Mouse (Mus musculus) adrenal gland, postnatal 25 days (tissue): ENCODE measurements at regions not wholly inside any gene's neighbourhood (a gene's known extent, or its start where the extent isn't known, plus 50 kb on each side); places are given as distances from the start of the nearest gene placed in this dataset.

Source experiments
- DNase-seq: peaks from one replicate; pipeline ENCODE4 v3.0.0; 2021; ENCODE audit warnings: mixed read lengths

DNA sequence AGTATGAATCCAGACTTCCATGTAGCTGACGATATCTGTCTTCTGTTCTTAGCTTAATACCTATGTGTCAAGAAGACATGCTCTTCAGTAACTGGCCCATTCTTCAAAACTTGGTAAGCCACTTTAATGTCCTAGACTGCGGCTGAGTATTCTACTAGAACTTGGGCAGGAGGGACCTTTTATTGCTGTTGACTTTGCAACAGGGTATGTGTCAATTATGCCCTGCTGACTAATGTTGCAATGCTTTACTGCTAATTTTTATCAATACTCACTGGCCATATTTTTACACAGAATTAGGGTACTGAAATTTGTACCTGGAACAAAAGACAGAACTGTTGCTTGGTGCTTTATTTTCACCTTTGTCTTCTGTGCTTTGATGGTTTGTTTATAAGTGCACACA lies 746.9 kb downstream of the Ppargc1a start:
- DNase-seq: no peak

DNA sequence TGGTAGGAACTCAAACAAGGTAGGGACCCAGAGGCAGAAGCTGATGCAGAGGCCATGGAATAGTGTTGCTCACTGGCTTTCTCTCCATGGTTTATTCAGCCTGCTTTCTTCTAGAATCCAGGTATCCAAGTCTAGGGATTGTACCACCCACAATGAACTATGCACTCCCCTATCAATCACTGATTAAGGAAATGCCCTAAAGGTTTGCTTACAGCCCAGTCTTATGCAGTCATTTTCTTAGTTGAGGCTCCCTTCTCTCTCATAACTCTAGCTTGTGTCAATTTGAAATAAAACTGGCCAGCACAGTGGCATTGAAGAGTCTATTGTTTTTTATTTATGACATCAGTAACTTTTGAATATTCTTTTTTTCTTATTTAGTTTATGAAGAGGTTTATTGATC lies 747.6 kb downstream of the Ppargc1a start:
- DNase-seq: no peak

DNA sequence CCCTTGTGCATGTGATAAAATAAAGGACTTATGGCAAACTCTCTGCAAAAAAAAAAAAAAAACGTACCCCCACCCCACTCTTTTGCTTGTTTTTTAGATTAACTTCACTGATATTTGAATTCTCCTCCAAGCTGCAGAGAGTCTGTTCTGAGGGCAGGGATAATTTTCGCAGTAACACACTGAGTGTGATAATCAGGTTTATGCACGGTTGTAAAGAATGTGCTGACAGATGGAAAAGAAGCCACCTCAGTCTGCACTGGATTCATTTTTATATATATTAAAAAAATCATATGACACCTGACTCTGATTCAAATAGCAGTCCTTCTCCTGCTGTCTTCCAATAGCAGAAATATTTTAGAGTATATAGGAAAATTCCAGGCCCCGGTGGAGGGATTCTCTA lies 736.5 kb upstream of the Adgra3 start:
- no peak for DNase-seq

DNA sequence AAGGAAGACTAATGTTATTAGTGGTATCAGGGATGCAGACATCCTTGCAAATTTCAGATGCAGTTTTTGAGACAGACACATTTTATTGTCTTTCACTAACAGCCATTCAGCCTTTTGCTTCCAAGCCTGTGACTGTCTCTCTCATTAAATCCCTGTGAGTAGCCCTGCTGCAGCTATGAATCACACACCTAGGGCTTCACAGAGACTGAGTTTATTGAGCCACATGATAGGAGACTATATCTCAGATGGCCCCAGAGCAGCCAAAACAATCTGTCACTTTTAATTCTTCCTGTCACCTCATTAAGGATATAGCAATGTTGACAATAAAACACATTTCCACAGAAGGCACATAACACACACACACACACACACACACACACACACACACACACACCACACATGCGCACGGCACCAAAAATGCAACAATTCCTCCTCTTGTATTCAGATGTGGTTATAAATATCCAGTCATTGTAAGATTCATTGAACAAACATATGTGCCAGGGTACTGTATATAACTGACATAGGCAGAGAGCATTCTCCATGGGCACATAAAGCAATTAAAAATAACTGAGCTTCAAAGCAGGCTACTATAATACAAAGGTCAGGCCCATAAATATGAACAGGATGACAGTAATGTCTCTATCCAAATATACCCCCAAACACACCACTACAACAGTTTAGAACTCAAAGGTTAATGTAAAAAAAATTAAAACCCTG lies 735.8 kb upstream of the Adgra3 start:
- no peak for DNase-seq

DNA sequence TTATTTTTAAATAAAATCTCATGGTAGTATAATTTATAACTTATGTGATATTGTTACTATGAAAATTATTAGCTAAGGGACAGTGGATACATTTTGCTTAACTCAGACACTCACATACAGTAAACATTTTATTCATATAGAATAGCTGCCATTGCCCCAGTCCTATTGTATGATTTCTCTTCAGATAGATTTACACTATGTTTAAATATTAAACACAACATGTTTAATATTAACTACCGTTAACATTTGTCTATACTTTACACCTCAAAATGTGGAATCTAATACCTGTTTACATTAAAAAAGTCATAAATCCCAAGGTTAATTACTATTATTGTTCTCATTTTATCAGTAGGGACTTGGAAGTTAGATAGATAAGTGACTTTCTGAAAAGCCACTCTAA lies 734.8 kb upstream of the Adgra3 start:
- DNase-seq: no peak

DNA sequence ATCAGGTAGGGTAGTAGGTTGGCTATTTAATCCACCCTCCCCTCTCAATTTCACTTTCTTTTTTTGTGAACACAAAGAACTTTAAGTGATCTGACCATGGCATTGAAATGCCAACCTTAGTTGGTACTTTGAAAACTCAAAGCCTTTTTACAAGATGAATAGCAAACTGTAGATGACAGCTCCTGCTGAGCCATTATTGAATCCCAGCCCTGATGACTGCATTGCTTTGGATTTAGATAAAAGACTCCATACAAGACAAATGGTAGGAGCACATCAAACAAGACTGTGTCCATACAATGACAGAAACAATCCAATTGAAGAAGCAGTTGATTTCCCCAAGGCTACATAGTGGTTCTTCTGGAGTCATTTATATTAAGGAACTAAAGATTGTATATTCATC lies 726.5 kb upstream of the Adgra3 start:
- no peak for DNase-seq

DNA sequence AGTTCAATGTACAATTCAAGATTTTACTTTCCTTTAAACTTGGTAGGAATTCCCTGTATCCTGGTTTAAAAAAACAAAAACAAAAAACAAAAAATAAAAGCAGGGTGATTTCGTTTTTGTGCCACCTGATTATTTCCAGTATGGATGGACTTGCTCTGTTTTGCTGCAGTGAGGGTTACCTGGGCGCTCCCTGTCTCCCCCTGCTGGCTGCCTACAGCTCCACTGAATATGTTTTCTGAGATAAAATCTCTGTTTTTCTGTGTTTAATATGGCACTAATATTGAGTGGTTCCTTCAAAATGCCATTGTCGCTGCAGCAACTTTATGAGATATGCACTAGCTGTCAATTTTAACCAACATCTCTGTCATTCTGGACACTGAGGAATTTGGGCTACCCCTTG lies 720.3 kb upstream of the Adgra3 start:
- DNase-seq: peak; percentile 1

- DNase-seq: no peak
These were observed 719.4 kb upstream of the Adgra3 start for GRCm38 (mm10) chr5:50778221-50778620.

GRCm38 (mm10) chr5:50762261-50762660 lies 703.5 kb upstream of the Adgra3 start:
- DNase-seq: no peak

- no peak for DNase-seq
These were observed 701.6 kb upstream of the Adgra3 start for GRCm38 (mm10) chr5:50760386-50760785.

- DNase-seq: peak; percentile 12
These were observed 694.0 kb upstream of the Adgra3 start for GRCm38 (mm10) chr5:50752766-50753165.

DNA sequence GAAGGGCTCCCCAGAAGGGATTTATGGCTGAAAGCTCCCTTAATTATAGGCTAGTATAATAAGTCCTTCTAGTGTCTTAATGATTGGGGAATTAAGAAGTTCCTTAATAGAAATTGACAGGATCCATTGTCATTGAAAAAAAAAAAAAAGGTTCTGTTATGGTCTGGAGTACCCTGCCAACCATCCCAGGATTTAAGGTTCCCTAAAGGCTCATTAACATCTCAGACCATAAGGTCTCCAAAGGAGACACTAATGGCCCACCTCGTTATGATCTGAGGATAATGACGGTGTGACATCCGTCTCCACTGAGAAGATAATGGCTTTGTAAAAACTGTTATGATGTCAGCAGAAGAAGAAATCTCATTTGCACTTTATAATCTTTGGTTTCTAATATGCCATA lies 692.6 kb upstream of the Adgra3 start:
- DNase-seq: no peak

DNA sequence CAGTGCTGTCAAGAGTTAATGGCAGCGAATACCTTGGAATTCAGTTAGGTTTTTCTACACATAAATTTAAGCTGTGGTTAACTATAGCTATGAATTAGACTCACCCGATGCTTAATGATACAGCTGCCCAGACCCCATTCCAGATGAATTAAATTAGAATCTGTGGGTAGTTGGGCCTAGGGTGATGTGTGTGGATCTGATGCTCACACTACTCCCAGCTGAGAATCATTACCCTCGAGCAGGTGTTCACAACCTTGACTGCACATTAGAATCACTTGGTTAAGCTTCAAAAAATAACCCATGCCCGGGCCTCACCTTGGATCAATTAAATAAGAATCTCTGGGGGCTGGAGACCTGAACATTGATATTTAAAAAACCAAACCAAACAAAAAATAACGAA lies 684.2 kb upstream of the Adgra3 start:
- DNase-seq: no peak

DNA sequence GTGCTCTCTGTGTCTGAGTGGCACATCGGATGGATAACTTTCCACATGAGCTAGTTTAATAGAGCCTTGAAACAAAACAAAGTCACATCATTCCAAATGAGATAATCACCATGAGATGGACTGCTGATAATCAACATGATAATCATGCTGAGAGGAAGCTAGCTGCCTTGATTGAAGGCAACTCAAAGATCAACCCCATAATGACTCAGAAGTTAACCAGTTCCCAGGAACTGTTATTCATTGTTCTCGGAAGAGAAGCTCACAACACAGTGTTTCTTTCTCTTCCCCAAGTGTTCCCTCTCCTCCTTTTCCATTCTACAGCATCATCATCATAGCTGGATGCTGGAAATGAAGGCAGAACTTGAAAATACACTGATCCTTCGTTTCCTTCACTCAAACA lies 674.9 kb upstream of the Adgra3 start:
- no peak for DNase-seq

GRCm38 (mm10) chr5:50728337-50729003 lies 669.7 kb upstream of the Adgra3 start:
- no peak for DNase-seq

DNA sequence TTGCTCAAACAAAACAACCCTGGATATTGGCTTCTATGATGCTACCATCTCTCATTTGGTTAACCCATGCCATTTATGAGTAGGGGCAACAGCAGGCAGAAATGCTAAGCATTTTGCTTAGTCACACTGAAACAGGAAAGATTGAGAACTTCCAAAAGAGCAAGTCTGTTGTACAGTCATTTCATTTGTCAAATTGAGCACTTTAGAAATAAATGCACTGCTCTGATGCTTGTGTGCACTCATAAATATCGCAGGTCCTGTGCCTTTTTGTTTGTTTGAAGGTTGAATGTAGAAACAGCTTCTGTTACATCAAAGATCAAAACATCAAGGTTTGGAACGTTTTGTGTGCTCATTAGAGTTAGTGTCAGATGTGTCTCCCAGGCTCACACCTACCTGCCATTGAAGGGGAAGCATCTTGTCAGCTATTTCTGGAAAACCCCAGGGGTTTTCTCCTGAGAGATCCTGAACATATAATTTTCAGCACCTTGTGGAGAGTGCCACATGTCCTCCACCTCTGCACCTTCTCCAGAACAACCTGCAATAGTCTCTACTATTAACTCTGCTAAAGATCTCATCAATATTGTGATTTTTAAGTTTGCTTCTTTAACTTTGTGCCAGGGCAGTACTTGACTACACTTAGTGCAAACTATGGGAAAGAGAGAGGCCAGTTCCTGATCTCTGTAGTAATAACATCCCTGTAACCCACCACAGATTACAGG lies 648.3 kb upstream of the Adgra3 start:
- DNase-seq: no peak

DNA sequence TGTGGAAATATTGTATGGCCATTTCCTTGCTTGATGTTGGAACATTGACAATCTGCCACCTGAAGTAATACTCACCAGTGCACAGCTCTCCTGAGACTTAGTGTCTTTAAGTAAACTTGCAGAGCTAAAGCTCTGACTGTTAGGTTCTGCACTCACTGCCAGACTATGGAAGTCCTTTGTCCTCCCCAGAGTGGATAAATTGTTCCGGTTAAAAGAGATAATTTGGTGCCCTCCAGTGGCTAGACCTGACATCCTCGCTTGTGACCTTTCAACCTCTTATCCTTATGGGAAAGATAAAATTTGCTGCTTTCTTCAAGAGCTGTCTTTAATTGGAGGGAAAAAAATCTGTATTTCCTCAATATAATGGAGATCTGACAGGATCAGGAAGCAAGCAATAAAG lies 639.3 kb upstream of the Adgra3 start:
- DNase-seq: no peak

DNA sequence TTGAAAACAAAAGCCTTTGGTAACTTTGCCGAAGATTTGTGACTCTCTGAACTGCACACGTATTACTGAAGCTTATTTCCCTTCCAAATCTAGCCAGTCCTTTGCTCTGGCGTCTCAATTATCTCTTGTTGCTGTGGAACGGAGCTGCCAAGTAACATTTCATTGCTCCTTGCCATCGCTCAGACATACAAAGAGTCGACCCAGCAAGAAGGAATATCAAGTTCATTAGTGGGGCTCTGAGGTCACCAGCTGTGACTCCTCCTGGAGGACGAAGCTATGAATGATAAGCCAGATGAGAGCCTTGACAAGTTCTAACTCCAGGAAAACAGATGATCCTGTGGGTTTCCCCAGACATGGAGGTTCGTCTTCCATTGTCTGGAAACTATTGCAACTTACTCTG lies 638.8 kb upstream of the Adgra3 start:
- DNase-seq: no peak

GRCm38 (mm10) chr5:50688362-50688761 lies 629.6 kb upstream of the Adgra3 start:
- DNase-seq: no peak

GRCm38 (mm10) chr5:50683966-50684365 lies 625.2 kb upstream of the Adgra3 start:
- DNase-seq: no peak

DNA sequence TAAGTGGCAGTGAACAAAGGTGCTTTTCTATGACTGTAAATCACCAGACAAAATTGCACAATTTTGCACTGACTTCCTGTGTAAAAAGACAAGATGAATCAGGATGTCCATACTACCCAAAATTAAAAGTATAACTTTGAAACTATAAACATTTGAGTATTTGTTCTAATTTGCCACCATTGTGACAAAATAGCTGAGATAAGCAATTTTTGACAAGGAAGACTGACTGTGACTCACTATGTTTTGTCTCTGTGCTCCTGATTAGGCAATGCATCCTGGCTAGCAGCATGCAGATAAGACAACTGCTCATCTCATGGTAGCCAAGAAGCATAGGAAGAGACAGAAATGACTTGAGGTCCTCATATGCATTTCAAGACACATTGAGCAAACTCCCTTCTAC lies 577.7 kb upstream of the Adgra3 start:
- DNase-seq: no peak

DNA sequence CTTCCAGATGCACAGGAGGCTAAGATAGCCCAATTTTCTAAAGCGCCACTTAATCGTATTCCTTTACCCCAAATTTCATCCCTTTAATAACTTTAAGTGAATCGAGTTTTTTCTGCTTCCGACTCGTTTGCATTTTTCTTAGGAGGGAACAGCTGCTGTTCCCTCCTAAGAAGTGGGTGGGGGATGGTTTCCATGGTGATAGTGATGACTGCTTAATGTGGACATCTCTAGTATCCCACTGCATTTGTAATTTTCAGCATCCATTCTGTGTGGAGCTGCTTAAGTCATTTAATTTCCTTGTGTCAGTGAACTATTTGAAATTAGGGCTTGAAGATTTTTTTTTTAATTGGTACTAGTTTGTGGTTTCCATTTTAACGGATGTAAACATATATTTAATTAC lies 567.8 kb upstream of the Adgra3 start:
- no peak for DNase-seq

- no peak for DNase-seq
These were observed 565.4 kb upstream of the Adgra3 start for GRCm38 (mm10) chr5:50624206-50624605.
